Comparison of ENCODE assay signal across 9 mouse cellular contexts in genomic region chr9:60865866-60866265, GRCm38 (mm10).
DNase-seq lines count a peak whose midpoint lies in the region; ATAC-seq and TF ChIP-seq lines count a peak whose summit lies in the region.
"Had no signal": no experiment of that assay in that cellular context is flagged by ENCODE, and none has a peak within 500 bp of the region (broad histone marks: within the 10 kb centered on the region; RNA-seq: fewer than 3 reads in every experiment).

No protein-coding gene starts in this region.

- peak overlapping the region; percentile 25; the same call in 1 of the 2 replicates for H3K9ac ChIP-seq in heart, embryonic 14.5 days (ENCODE audit: low read length)
- H3K9ac ChIP-seq in lung, embryonic 14.5 days: no peak overlapping the region
- H3K9ac ChIP-seq: liver, embryonic 15.5 days had no signal

- H3K4me3 ChIP-seq in heart, embryonic 14.5 days (ENCODE audit: control insufficient read depth in 1 of 2, insufficient read depth in 1 of 2, low read depth in 1 of 2, low read length in 2 of 2): no peak overlapping the region
- no peak overlapping the region for H3K4me3 ChIP-seq in lung, embryonic 14.5 days (ENCODE audit: low read depth, low read length)
- H3K4me3 ChIP-seq: liver, embryonic 15.5 days had no signal

- TF ChIP-seq CTCF in lung, embryonic 14.5 days (IDR thresholded peaks at IDR 0.05; ENCODE audit: low read depth): no peak

- no peaks in the 10 kb centered on the region; a peak in 1 of 4 replicates for H3K4me1 ChIP-seq in heart, embryonic 14.5 days (ENCODE audit: control insufficient read depth in 2 of 2, insufficient read depth in 2 of 2, low read length in 2 of 2)
- H3K4me1 ChIP-seq in lung, embryonic 14.5 days (ENCODE audit: insufficient read depth): no peaks in the 10 kb centered on the region
- H3K4me1 ChIP-seq: liver, embryonic 15.5 days had no signal

- no peak for ATAC-seq in heart, embryonic 14.5 days (ENCODE audit: insufficient number of reproducible peaks, insufficient read depth, low FRiP score, low read depth)
- 0 out of 2 replicates have a peak, but pooled peaks have one; percentile 31 for ATAC-seq in lung, embryonic 14.5 days (ENCODE audit: insufficient read depth)

- no peak overlapping the region for H3K4me2 ChIP-seq in heart, embryonic 14.5 days (ENCODE audit: low read length)
- no peak overlapping the region for H3K4me2 ChIP-seq in lung, embryonic 14.5 days
- H3K4me2 ChIP-seq: liver, embryonic 15.5 days had no signal

- H3K36me3 ChIP-seq in heart, embryonic 14.5 days (ENCODE audit: control insufficient read depth, insufficient read depth, low read length): peaks cover 80% of the 10 kb centered on the region
- peaks cover 54% of the 10 kb centered on the region for H3K36me3 ChIP-seq in lung, embryonic 14.5 days (ENCODE audit: insufficient read depth)
- H3K36me3 ChIP-seq: liver, embryonic 15.5 days had no signal

- peak overlapping the region; percentile 56 to 75 for H3K27ac ChIP-seq in heart, embryonic 14.5 days (replicated peaks in 1 of 2; ENCODE audit: control insufficient read depth in 1 of 2, insufficient read depth in 1 of 2, low read depth in 2 of 2, low read length in 2 of 2)
- peak overlapping the region; percentile 72 for H3K27ac ChIP-seq in lung, embryonic 14.5 days (ENCODE audit: low read depth)
- H3K27ac ChIP-seq: liver, embryonic 15.5 days had no signal

- no peaks in the 10 kb centered on the region for H3K27me3 ChIP-seq in heart, embryonic 14.5 days (ENCODE audit: control insufficient read depth, insufficient read depth, low read length)
- no peaks in the 10 kb centered on the region for H3K27me3 ChIP-seq in lung, embryonic 14.5 days (ENCODE audit: insufficient read depth, low read length)
- H3K27me3 ChIP-seq: liver, embryonic 15.5 days had no signal

- DNase-seq in gastrocnemius, postnatal 25 days: peak; percentile 51
- DNase-seq in gastrocnemius, postnatal 4 days (ENCODE audit: low spot score in 2 of 2): no peak
- DNase-seq in cerebellum, adult 8-10 months: peak; percentile 12
- peak; percentile 33 for DNase-seq in lung, embryonic 14.5 days
- no peak for DNase-seq in right cerebral cortex, postnatal 14 days
- DNase-seq in adrenal gland, adult 18-20 months (ENCODE audit: low spot score in 2 of 2): no peak
- no peak for DNase-seq in spleen, postnatal 10 days (ENCODE audit: low spot score in 2 of 2)

- no peaks in the 10 kb centered on the region for H3K9me3 ChIP-seq in heart, embryonic 14.5 days (ENCODE audit: control insufficient read depth, low read length)
- no peaks in the 10 kb centered on the region for H3K9me3 ChIP-seq in lung, embryonic 14.5 days (ENCODE audit: low read depth, low read length)
- H3K9me3 ChIP-seq: liver, embryonic 15.5 days had no signal

- WGBS in heart, embryonic 14.5 days: 39% methylated on average over 4 of the region's 4 CpGs
- WGBS in lung, embryonic 14.5 days: 50% methylated on average over 4 of the region's 4 CpGs

Comparison
In these comparisons a context has a peak if more than half of its experiments do, and no peak if none do; other contexts are left out.
1. DNase-seq: peak in gastrocnemius, postnatal 25 days (single experiment), cerebellum, adult 8-10 months (single experiment) and lung, embryonic 14.5 days (single experiment); none in gastrocnemius, postnatal 4 days (0 of 2), right cerebral cortex, postnatal 14 days (single experiment), adrenal gland, adult 18-20 months (0 of 2) and spleen, postnatal 10 days (0 of 2).